Mouse (Mus musculus): Measurements from ENCODE around the gene Slc5a2. TPM values are rescaled to one million over a fixed set of nuclear protein-coding genes. Genes with fewer than 3 reads are reported as not detected.

Slc5a2 gene
- polyA plus RNA-seq, 1 experiment from 2014 or later: not detected

GRCm38 (mm10) chr7:128282532-128283244 lies 17.2 kb downstream of the Slc5a2 start:
- DNase-seq (ENCODE audit: low spot score) (no peak), ATAC-seq (ENCODE audit: insufficient number of reproducible peaks, low FRiP score, low TSS enrichment, low read depth) (no peak)
- Histone ChIP-seq H3K4me1 (ENCODE audit: control insufficient read depth, insufficient read depth, low read length) (peaks cover 6% of the 10 kb centered on the region; the same call in 1 of the 2 replicates), H3K27me3 (ENCODE audit: control insufficient read depth, insufficient read depth, low read length) (no peaks in the 10 kb centered on the region), H3K4me2 (ENCODE audit: low read depth, severe bottlenecking) (no peak overlapping the region), H3K27ac (replicated peaks; ENCODE audit: low read depth, low read length) (no peak overlapping the region; the same call in 1 of the 2 replicates), H3K9me3 (ENCODE audit: control insufficient read depth, low read length) (no peaks in the 10 kb centered on the region), H3K36me3 (ENCODE audit: control insufficient read depth, insufficient read depth, low read length) (peaks cover under 1% of the 10 kb centered on the region; the same call in 1 of the 2 replicates), H3K9ac (ENCODE audit: low read length) (no peak overlapping the region), H3K4me3 (ENCODE audit: low read depth, low read length) (no peak overlapping the region)
- WGBS: 14% methylated on average over 7 of the region's 7 CpGs

- H3K36me3 ChIP-seq (ENCODE audit: control insufficient read depth, insufficient read depth, low read length): peaks cover 4% of the 10 kb centered on the region; the same call in 1 of the 2 replicates
- H3K4me2 ChIP-seq (ENCODE audit: low read depth, severe bottlenecking): no peak overlapping the region
- ATAC-seq (ENCODE audit: insufficient number of reproducible peaks, low FRiP score, low TSS enrichment, low read depth) (no peak), DNase-seq (ENCODE audit: low spot score) (peak; percentile 41)
- no peaks in the 10 kb centered on the region for H3K27me3 ChIP-seq (ENCODE audit: control insufficient read depth, insufficient read depth, low read length)
- 0 out of 2 replicates have a peak overlapping the region, but pooled peaks have one; percentile 21 for H3K27ac ChIP-seq (replicated peaks; ENCODE audit: low read depth, low read length)
- H3K9me3 ChIP-seq (ENCODE audit: control insufficient read depth, low read length): no peaks in the 10 kb centered on the region
- no peak overlapping the region for H3K9ac ChIP-seq (ENCODE audit: low read length)
- H3K4me3 ChIP-seq (ENCODE audit: low read depth, low read length): no peak overlapping the region
- peaks cover 6% of the 10 kb centered on the region; the same call in 1 of the 2 replicates for H3K4me1 ChIP-seq (ENCODE audit: control insufficient read depth, insufficient read depth, low read length)
- 47% methylated on average over 5 of the region's 5 CpGs for WGBS
Observed at GRCm38 (mm10) chr7:128284047-128284446, 18.6 kb downstream of the Slc5a2 start.

- no peaks in the 10 kb centered on the region for H3K9me3 ChIP-seq (ENCODE audit: control insufficient read depth, low read length)
- H3K36me3 ChIP-seq (ENCODE audit: control insufficient read depth, insufficient read depth, low read length): peaks cover 4% of the 10 kb centered on the region; the same call in 1 of the 2 replicates
- peaks cover 6% of the 10 kb centered on the region; the same call in 1 of the 2 replicates for H3K4me1 ChIP-seq (ENCODE audit: control insufficient read depth, insufficient read depth, low read length)
- DNase-seq (ENCODE audit: low spot score) (no peak), ATAC-seq (ENCODE audit: insufficient number of reproducible peaks, low FRiP score, low TSS enrichment, low read depth) (no peak)
- H3K27ac ChIP-seq (replicated peaks; ENCODE audit: low read depth, low read length): no peak overlapping the region
- no peaks in the 10 kb centered on the region for H3K27me3 ChIP-seq (ENCODE audit: control insufficient read depth, insufficient read depth, low read length)
- H3K4me2 ChIP-seq (ENCODE audit: low read depth, severe bottlenecking): no peak overlapping the region
- no peak overlapping the region for H3K4me3 ChIP-seq (ENCODE audit: low read depth, low read length)
- H3K9ac ChIP-seq (ENCODE audit: low read length): no peak overlapping the region
- 90% methylated on average over 8 of the region's 8 CpGs for WGBS
Observed at GRCm38 (mm10) chr7:128285060-128285459, 19.6 kb downstream of the Slc5a2 start.

DNA sequence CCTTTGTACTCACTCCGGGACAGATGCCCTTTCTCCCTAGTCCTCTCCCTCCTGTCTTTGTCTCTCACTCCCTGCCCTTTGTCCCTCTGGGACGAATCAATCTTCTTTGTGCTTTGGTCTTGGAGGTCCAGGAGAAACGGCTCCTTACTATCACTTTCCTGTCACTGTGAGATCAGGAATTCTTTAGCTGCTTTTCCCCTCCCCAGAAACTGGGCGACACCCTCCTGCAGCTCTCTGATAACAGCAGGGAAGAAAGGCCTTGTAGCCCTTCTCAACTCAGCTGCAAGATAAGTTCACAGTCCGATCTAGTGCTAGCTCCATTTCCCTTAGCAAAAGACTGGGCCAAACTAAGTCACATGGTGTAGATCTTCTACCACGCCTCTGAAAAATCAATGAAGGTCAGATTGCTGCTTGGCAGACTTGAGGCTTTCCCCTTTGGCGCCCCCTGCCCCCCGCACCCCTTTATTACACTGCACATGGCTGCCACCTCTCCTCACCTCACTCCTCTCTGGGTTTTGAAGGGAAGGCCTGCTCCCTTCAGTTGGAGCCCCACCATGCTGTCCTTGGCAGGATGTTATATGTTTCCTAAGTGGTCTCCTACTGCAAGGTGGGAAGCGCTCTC lies 23.6 kb downstream of the Slc5a2 start:
- H3K9me3 ChIP-seq (ENCODE audit: control insufficient read depth, low read length): no peaks in the 10 kb centered on the region
- DNase-seq (ENCODE audit: low spot score): peak; percentile 35
- no peak overlapping the region for H3K27ac ChIP-seq (replicated peaks; ENCODE audit: low read depth, low read length)
- H3K9ac ChIP-seq (ENCODE audit: low read length): no peak overlapping the region
- H3K27me3 ChIP-seq (ENCODE audit: control insufficient read depth, insufficient read depth, low read length): no peaks in the 10 kb centered on the region
- 0 out of 2 replicates have a peak, but pooled peaks have one; percentile 21 for ATAC-seq (ENCODE audit: insufficient number of reproducible peaks, low FRiP score, low TSS enrichment, low read depth)
- H3K36me3 ChIP-seq (ENCODE audit: control insufficient read depth, insufficient read depth, low read length): peaks cover 4% of the 10 kb centered on the region
- no peaks in the 10 kb centered on the region for H3K4me1 ChIP-seq (ENCODE audit: control insufficient read depth, insufficient read depth, low read length)
- H3K4me2 ChIP-seq (ENCODE audit: low read depth, severe bottlenecking): no peak overlapping the region
- 35% methylated on average over 9 of the region's 9 CpGs for WGBS
- no peak overlapping the region for H3K4me3 ChIP-seq (ENCODE audit: low read depth, low read length)

DNA sequence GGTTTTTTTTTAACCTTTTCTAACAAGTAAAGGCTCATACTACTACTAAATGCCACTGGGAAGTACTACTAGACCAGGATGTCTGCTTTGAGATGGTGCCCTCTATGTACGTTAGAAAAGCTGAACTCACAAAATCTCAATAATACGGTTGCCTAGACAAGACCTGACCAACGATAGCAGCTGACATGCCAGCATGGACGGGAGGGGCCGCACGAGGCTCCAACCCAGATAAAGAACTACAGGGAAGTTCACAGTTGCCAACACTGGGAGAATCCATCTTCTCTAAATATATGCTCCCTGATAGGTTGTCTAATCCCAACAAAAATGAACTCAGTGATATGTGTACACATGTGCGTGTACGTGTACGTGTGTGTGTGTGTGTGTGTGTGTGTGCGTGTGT lies 29.3 kb downstream of the Slc5a2 start:
- no peaks in the 10 kb centered on the region for H3K27me3 ChIP-seq (ENCODE audit: control insufficient read depth, insufficient read depth, low read length)
- 92% methylated on average over 10 of the region's 10 CpGs for WGBS
- ATAC-seq (ENCODE audit: insufficient number of reproducible peaks, low FRiP score, low TSS enrichment, low read depth) (no peak), DNase-seq (ENCODE audit: low spot score) (no peak)
- H3K27ac ChIP-seq (replicated peaks; ENCODE audit: low read depth, low read length): no peak overlapping the region
- H3K4me1 ChIP-seq (ENCODE audit: control insufficient read depth, insufficient read depth, low read length): peaks cover 2% of the 10 kb centered on the region; the same call in 1 of the 2 replicates
- no peaks in the 10 kb centered on the region for H3K9me3 ChIP-seq (ENCODE audit: control insufficient read depth, low read length)
- H3K4me2 ChIP-seq (ENCODE audit: low read depth, severe bottlenecking): no peak overlapping the region
- no peaks in the 10 kb centered on the region; the same call in 1 of the 2 replicates for H3K36me3 ChIP-seq (ENCODE audit: control insufficient read depth, insufficient read depth, low read length)
- H3K9ac ChIP-seq (ENCODE audit: low read length): no peak overlapping the region
- no peak overlapping the region for H3K4me3 ChIP-seq (ENCODE audit: low read depth, low read length)

DNA sequence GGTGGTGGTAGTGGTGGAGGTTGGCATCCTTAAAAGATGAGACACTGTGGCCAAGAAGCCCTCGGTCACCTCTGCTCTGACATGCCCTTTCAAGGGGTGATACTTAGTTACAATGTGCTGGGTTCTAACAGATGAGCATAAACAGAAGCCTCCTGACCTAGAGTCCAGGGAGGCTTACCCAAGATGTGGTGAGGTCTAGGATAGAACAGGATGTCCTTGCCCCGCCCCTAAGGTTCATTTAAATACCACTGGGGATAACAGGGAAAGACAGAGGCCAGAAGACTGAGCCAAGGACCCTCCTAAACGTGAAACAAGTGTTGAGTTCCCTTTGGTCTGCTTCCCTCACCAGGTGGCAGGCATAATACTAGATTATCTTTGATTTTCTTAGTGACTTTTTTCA lies 31.1 kb downstream of the Slc5a2 start:
- Histone ChIP-seq H3K27ac (replicated peaks; ENCODE audit: low read depth, low read length) (no peak overlapping the region), H3K9ac (ENCODE audit: low read length) (no peak overlapping the region), H3K4me2 (ENCODE audit: low read depth, severe bottlenecking) (no peak overlapping the region), H3K9me3 (ENCODE audit: control insufficient read depth, low read length) (no peaks in the 10 kb centered on the region), H3K36me3 (ENCODE audit: control insufficient read depth, insufficient read depth, low read length) (no peaks in the 10 kb centered on the region; the same call in 1 of the 2 replicates), H3K27me3 (ENCODE audit: control insufficient read depth, insufficient read depth, low read length) (no peaks in the 10 kb centered on the region), H3K4me1 (ENCODE audit: control insufficient read depth, insufficient read depth, low read length) (peaks cover 2% of the 10 kb centered on the region; the same call in 1 of the 2 replicates), H3K4me3 (ENCODE audit: low read depth, low read length) (no peak overlapping the region)
- ATAC-seq (ENCODE audit: insufficient number of reproducible peaks, low FRiP score, low TSS enrichment, low read depth) (no peak), DNase-seq (ENCODE audit: low spot score) (no peak)
- 59% methylated on average over 3 of the region's 3 CpGs for WGBS

- Histone ChIP-seq H3K27me3 (ENCODE audit: control insufficient read depth, insufficient read depth, low read length) (no peaks in the 10 kb centered on the region), H3K9me3 (ENCODE audit: control insufficient read depth, low read length) (no peaks in the 10 kb centered on the region), H3K27ac (replicated peaks; ENCODE audit: low read depth, low read length) (peak overlapping the region; percentile 68; the same call in 1 of the 2 replicates), H3K36me3 (ENCODE audit: control insufficient read depth, insufficient read depth, low read length) (no peaks in the 10 kb centered on the region; the same call in 1 of the 2 replicates), H3K4me1 (ENCODE audit: control insufficient read depth, insufficient read depth, low read length) (peaks cover 2% of the 10 kb centered on the region; the same call in 1 of the 2 replicates), H3K9ac (ENCODE audit: low read length) (peak overlapping the region; percentile 92), H3K4me3 (ENCODE audit: low read depth, low read length) (peak overlapping the region; percentile 93), H3K4me2 (ENCODE audit: low read depth, severe bottlenecking) (peak overlapping the region; percentile 87)
- ATAC-seq (ENCODE audit: insufficient number of reproducible peaks, low FRiP score, low TSS enrichment, low read depth) (no peak), DNase-seq (ENCODE audit: low spot score) (peak; percentile 41)
- 36% methylated on average over 10 of the region's 10 CpGs for WGBS
Observed at GRCm38 (mm10) chr7:128297291-128297616, 31.8 kb downstream of the Slc5a2 start.

GRCm38 (mm10) chr7:128297617-128298480 lies 32.4 kb downstream of the Slc5a2 start, which contains the start of gene BC017158:
Gene BC017158, minus strand, starts transcription at chr7:128298170.
- Histone ChIP-seq H3K9ac (ENCODE audit: low read length) (peak within 1 kb of the TSS; percentile 92), H3K4me1 (ENCODE audit: control insufficient read depth, insufficient read depth, low read length) (peaks cover 2% of the 10 kb centered on the region; the same call in 1 of the 2 replicates), H3K9me3 (ENCODE audit: control insufficient read depth, low read length) (no peaks in the 10 kb centered on the region), H3K27me3 (ENCODE audit: control insufficient read depth, insufficient read depth, low read length) (no peaks in the 10 kb centered on the region), H3K27ac (replicated peaks; ENCODE audit: low read depth, low read length) (peak within 1 kb of the TSS; percentile 68), H3K4me2 (ENCODE audit: low read depth, severe bottlenecking) (peak within 1 kb of the TSS; percentile 87), H3K4me3 (ENCODE audit: low read depth, low read length) (peak within 1 kb of the TSS; percentile 93), H3K36me3 (ENCODE audit: control insufficient read depth, insufficient read depth, low read length) (no peaks in the 10 kb centered on the region; the same call in 1 of the 2 replicates)
- peak; percentile 53; the same call in 1 of the 2 replicates for ATAC-seq (ENCODE audit: insufficient number of reproducible peaks, low FRiP score, low TSS enrichment, low read depth)
- 2% methylated on average over 47 of the region's 47 CpGs for whole genome bisulfite sequencing
- peak; percentile 82 for DNase-seq (ENCODE audit: low spot score)
